Mouse (Mus musculus) liver, embryonic 14.5 days (tissue): ENCODE data around the gene Fam117b. TPM values are rescaled to one million over a fixed set of nuclear protein-coding genes. Genes with fewer than 3 reads are reported as not detected.

Experiments
- ATAC-seq: fragments of 200-750 bp; cut with Nextera tagmentation; 2 replicates; pipeline ENCODE4 v1.8.0; 2017; ENCODE audit warnings: moderate number of reproducible peaks, mild to moderate bottlenecking, moderate library complexity; ENCODE audit not compliant: insufficient read depth
- DNase-seq, 3 experiments: peaks; one replicate each; pipeline ENCODE4 v3.0.0-alpha.2; 2012 to 2013; ENCODE audit warnings: low read depth in 3 of 3, low spot score in 3 of 3
- H3K27ac ChIP-seq: fragments of 300-500 bp; sonication (generic); 2 replicates; pipeline ENCODE4 v1.5.1; 2014; ENCODE audit warnings: moderate library complexity, mild to moderate bottlenecking, control low read depth, inconsistent platforms
- H3K27me3 ChIP-seq: fragments of 300-500 bp; sonication (generic); 2 replicates; pipeline ENCODE4 v1.6.1; 2014; ENCODE audit warnings: mild to moderate bottlenecking, low read length, moderate library complexity; ENCODE audit not compliant: control insufficient read depth, insufficient read depth
- H3K36me3 ChIP-seq: fragments of 300-500 bp; sonication (generic); replicated peaks from 2 replicates; pipeline ENCODE4 v1.6.1; 2014; ENCODE audit warnings: low read depth; ENCODE audit not compliant: control insufficient read depth, insufficient read depth
- H3K4me1 ChIP-seq, 2 experiments: fragments of 200-500 bp in 1 of 2; fragments of 300-500 bp in 1 of 2; sonication (generic) in 1 of 2; replicated peaks; 2 replicates each; pipeline ENCODE4 v1.6.1; 2012 to 2014; ENCODE audit warnings: antibody characterized with exemption in 1 of 2, inconsistent platforms in 1 of 2, low read length in 1 of 2; ENCODE audit not compliant: control insufficient read depth in 2 of 2, insufficient read depth in 2 of 2
- H3K4me2 ChIP-seq: fragments of 300-500 bp; sonication (generic); 2 replicates; pipeline ENCODE4 v1.6.1; 2014; ENCODE audit warnings: low read depth, mild to moderate bottlenecking, control low read depth, moderate library complexity
- H3K4me3 ChIP-seq, 2 experiments: fragments of 200-500 bp in 1 of 2; fragments of 300-500 bp in 1 of 2; sonication (generic) in 1 of 2; 2 replicates each; pipeline ENCODE4 v1.5.1; 2012 to 2014; ENCODE audit warnings: low read depth in 2 of 2, low read length in 2 of 2, mild to moderate bottlenecking in 2 of 2, control low read depth in 1 of 2, inconsistent platforms in 1 of 2, moderate library complexity in 1 of 2; ENCODE audit not compliant: insufficient read depth in 1 of 2
- H3K9ac ChIP-seq: fragments of 300-500 bp; sonication (generic); replicated peaks from 2 replicates; pipeline ENCODE4 v1.6.1; 2014; ENCODE audit warnings: mild to moderate bottlenecking, control low read depth, moderate library complexity
- H3K9me3 ChIP-seq: fragments of 300-500 bp; sonication (generic); 2 replicates; pipeline ENCODE4 v1.6.1; 2016; ENCODE audit warnings: low read length, mixed read lengths; ENCODE audit not compliant: control insufficient read depth
- CTCF ChIP-seq: IDR thresholded peaks from 2 replicates; pipeline ENCODE4 v1.5.1; 2016; ENCODE audit warnings: antibody characterized with exemption, low read depth, control low read depth
- EP300 ChIP-seq: IDR thresholded peaks from 2 replicates; pipeline ENCODE4 v1.6.1; 2016; ENCODE audit warnings: antibody characterized with exemption, low read depth
- WGBS: fragments of 180-500 bp; shearing (Covaris S2); extraction: QIAGEN DNeasy Blood & Tissue Kit; methylation state at CpG from one replicate; pipeline ENCODE4 v1.1.7; 2014; ENCODE audit not compliant: insufficient replicate concordance; 5-methylcytosine and 5-hydroxymethylcytosine counted together
- polyA plus RNA-seq, 2 experiments: library from polyadenylated mRNA; depleted of rRNA in 1 of 2; stranded (reverse) in 1 of 2; unstranded in 1 of 2; fragments of >200 nt; fragmentation: Nextera tagmentation in 1 of 2; extraction: Ambion mirVana in 1 of 2; gene quantifications; 2 replicates each; pipeline versions ENCODE4 v1.2.1 to v1.2.3; 2012 to 2014

Gene Fam117b
- polyA plus RNA-seq, 2 experiments, result 2.6 to 2.8 TPM

DNA sequence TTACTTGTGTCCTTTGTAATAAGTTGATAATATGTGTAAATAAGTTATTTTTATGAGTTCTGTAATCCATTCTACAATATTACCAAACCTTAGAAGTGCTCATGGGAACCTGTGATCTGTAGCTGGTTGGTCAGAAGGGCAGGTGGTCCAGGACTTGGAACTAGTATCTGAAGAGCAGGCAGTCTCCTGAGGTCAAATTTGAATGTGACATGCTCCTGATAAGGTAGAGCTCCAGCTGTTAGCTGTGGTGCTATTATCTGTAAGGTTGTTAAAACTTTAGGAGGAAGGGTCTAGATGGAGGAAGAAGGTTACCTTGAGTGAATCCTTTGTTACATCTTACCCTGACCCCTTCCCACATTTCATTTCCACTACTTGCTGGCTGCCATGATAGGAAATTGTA lies 5.3 kb downstream of the Fam117b start:
- Histone ChIP-seq H3K4me2 (no peak overlapping the region), H3K9me3 (no peaks in the 10 kb centered on the region), H3K9ac (no peak overlapping the region), H3K27ac (no peak overlapping the region), H3K36me3 (no peaks in the 10 kb centered on the region), H3K27me3 (no peaks in the 10 kb centered on the region), H3K4me1 (peaks cover 26 to 27% of the 10 kb centered on the region in 2 experiments), H3K4me3 (no peak overlapping the region)
- TF ChIP-seq EP300 (peak; percentile 46), CTCF (no peak)
- no peak for DNase-seq
- ATAC-seq, result no peak

DNA sequence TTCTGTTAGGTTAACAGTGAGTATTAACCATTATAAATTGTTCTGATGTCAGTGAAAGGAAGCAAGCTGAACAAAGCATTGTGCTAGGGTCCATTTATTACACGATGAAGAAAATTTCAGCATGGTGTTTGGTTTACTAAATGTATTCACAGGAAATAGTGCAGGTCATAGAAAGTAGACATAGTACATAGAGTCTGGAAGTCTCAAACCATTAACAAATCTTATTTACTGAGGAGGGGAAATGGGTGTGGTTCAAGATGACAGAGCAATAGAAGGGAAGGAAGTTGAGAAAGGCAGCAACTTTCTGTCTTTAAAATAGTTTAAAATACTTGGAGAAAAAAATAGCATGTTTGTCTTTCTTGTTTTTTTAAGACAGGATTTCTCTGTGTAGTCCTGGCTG lies 10.4 kb downstream of the Fam117b start:
- Histone ChIP-seq H3K27me3 (no peaks in the 10 kb centered on the region), H3K9me3 (no peaks in the 10 kb centered on the region), H3K9ac (no peak overlapping the region), H3K36me3 (no peaks in the 10 kb centered on the region), H3K27ac (no peak overlapping the region), H3K4me1 (peaks cover 1 to 3% of the 10 kb centered on the region in 2 experiments; a peak in 3 of 4 replicates), H3K4me3 (no peak overlapping the region), H3K4me2 (no peak overlapping the region)
- ATAC-seq (no peak), DNase-seq (no peak)
- 43% methylated on average over 1 of the region's 1 CpGs for WGBS
- TF ChIP-seq EP300 (no peak), CTCF (no peak)

DNA sequence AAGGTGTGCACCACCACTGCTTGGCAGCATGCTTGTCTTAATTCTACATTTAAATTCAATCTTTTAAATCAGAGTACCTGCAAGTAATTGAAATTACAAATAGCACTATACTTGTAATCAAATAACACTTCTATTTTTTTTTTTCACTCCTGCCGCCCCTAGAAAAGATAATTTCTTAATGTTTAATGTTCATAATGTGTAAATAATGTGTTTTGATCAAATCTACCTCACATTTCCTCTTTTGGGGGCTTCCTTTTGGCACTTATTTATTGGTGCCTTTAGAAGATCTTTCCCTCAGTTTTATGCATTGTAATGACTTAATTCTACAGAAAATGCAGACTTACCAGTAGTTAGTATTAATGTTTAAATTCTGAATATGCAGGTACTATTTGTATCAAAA lies 10.9 kb downstream of the Fam117b start:
- no peaks in the 10 kb centered on the region for H3K4me1 ChIP-seq
- H3K4me3 ChIP-seq, result no peak overlapping the region
- no peak for DNase-seq
- H3K9ac ChIP-seq, result no peak overlapping the region
- no peak overlapping the region for H3K27ac ChIP-seq
- TF ChIP-seq CTCF (no peak), EP300 (no peak)
- 65% methylated on average over 1 of the region's 1 CpGs for WGBS
- no peaks in the 10 kb centered on the region for H3K9me3 ChIP-seq
- ATAC-seq, result no peak
- no peaks in the 10 kb centered on the region for H3K27me3 ChIP-seq
- no peak overlapping the region for H3K4me2 ChIP-seq
- no peaks in the 10 kb centered on the region for H3K36me3 ChIP-seq

DNA sequence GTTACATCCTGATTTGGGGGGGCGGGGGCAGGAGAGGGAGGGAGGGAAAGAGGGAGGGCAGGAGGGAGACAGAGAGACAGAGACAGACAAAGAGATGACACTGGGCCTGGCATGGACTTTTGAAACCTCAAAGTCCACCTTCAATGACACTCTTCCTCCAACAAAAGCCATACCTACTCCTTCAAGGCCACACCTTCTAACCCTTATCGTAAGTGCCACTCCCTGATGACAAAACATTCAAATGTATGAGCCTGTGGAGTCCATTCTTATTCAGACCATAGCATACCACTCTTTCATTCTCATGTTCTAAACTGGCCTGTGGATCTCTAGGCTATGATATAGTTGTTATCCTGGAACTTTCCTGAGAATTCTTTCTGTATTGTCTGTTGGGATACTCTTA lies 11.6 kb downstream of the Fam117b start:
- Histone ChIP-seq H3K4me1 (no peaks in the 10 kb centered on the region), H3K4me3 (no peak overlapping the region), H3K9me3 (no peaks in the 10 kb centered on the region), H3K4me2 (no peak overlapping the region), H3K27ac (no peak overlapping the region), H3K36me3 (no peaks in the 10 kb centered on the region), H3K9ac (no peak overlapping the region), H3K27me3 (no peaks in the 10 kb centered on the region)
- DNase-seq, result no peak
- TF ChIP-seq CTCF (no peak), EP300 (no peak)
- no peak for ATAC-seq
- WGBS, result 76% methylated on average over 2 of the region's 2 CpGs

DNA sequence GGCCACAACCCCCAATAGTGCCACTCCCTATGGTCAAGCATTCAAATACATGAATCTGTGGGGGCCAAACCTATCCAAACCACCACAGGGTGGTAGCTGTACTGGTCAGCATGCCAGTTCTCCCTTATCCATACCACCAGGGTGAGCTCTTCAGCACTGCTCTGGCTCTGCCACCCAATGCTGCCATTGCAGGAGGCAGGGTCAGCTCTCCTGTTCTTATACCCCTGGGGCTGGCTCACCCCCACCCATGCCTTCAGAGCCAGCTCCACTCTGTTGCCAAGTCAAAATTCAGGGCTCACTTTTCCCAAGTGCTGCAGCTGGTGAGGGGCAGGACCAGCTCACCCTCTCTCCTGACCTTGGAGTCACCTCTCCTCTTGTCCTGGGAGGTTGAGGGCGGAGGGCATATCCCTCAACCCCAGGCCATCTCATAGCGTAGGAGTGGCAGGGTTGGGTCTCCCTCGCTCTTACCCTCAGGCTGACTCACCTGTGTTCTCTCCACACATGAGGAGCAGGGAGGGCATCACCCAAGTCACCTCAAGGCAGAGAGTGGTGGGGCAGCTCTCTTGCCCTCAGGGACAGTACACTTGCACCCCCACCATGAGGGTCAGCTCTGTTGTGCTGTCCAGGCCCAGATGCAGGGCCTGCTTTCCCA lies 13.3 kb downstream of the Fam117b start:
- DNase-seq, result no peak
- TF ChIP-seq EP300 (no peak), CTCF (no peak)
- no peak overlapping the region for H3K27ac ChIP-seq
- H3K4me3 ChIP-seq, result no peak overlapping the region
- H3K4me1 ChIP-seq, result no peaks in the 10 kb centered on the region
- ATAC-seq, result no peak
- 87% methylated on average over 3 of the region's 3 CpGs for WGBS
- H3K4me2 ChIP-seq, result no peak overlapping the region
- H3K9me3 ChIP-seq, result no peaks in the 10 kb centered on the region
- no peaks in the 10 kb centered on the region for H3K36me3 ChIP-seq
- no peaks in the 10 kb centered on the region for H3K27me3 ChIP-seq
- no peak overlapping the region for H3K9ac ChIP-seq
